ENCODE assay signal across 9 mouse cellular contexts in genomic region chr12:24603266-24603665, GRCm38 (mm10). TPM values are rescaled to one million over a fixed set of nuclear protein-coding genes. Genes with fewer than 3 reads are reported as not detected.
DNase-seq lines count a peak whose midpoint lies in the region; ATAC-seq lines count a peak whose summit lies in the region.
"Had no signal": no experiment of that assay in that cellular context is flagged by ENCODE, and none has a peak within 500 bp of the region (broad histone marks: within the 10 kb centered on the region; RNA-seq: fewer than 3 reads in every experiment).

No protein-coding gene starts in this region.

- H3K27ac ChIP-seq in limb, embryonic 11.5 days (replicated peaks; ENCODE audit: low read depth, low read length) = no peak overlapping the region

- ATAC-seq in limb, embryonic 11.5 days (ENCODE audit: insufficient number of reproducible peaks, low FRiP score, low TSS enrichment, low read depth) = no peak

- H3K27me3 ChIP-seq in limb, embryonic 11.5 days (ENCODE audit: control insufficient read depth, insufficient read depth, low read length) = no peaks in the 10 kb centered on the region

- no peaks in the 10 kb centered on the region for H3K36me3 ChIP-seq in limb, embryonic 11.5 days (ENCODE audit: control insufficient read depth, insufficient read depth, low read length)

- peak; percentile 76 for DNase-seq in layer of hippocampus, adult 11-12 months (ENCODE audit: low spot score)
- DNase-seq in layer of hippocampus, adult 9-10 months (ENCODE audit: low spot score) = no peak
- DNase-seq in c-Kit-negative CD71-positive TER-119-positive erythroid progenitor cells, embryonic 14.5 days (ENCODE audit: low read depth, low spot score) = peak; percentile 51
- DNase-seq in forelimb bud, embryonic 11.5 days (ENCODE audit: low read depth, low spot score) = peak; percentile 69
- peak; percentile 64 for DNase-seq in kidney, adult 11 months
- DNase-seq in limb, embryonic 11.5 days (ENCODE audit: low spot score) = peak; percentile 85
- peak; percentile 30 for DNase-seq in ovary, postnatal 10 days (ENCODE audit: low spot score)
- peak; percentile 60 for DNase-seq in thymus, postnatal 0 days (ENCODE audit: low spot score)

- H3K9ac ChIP-seq in limb, embryonic 11.5 days (ENCODE audit: low read length) = no peak overlapping the region

- 42% methylated on average over 2 of the region's 2 CpGs for WGBS in limb, embryonic 11.5 days

- no peak overlapping the region for H3K4me3 ChIP-seq in limb, embryonic 11.5 days (ENCODE audit: low read depth, low read length)
- H3K4me3 ChIP-seq: myocyte had no signal

- H3K9me3 ChIP-seq in limb, embryonic 11.5 days (ENCODE audit: control insufficient read depth, low read length) = no peaks in the 10 kb centered on the region

- H3K4me2 ChIP-seq in limb, embryonic 11.5 days (ENCODE audit: low read depth, severe bottlenecking) = no peak overlapping the region

- H3K4me1 ChIP-seq in limb, embryonic 11.5 days (ENCODE audit: control insufficient read depth, insufficient read depth, low read length) = no peaks in the 10 kb centered on the region

RNA-seq across cellular contexts. Expression of gene Grhl1, which starts 31.2 kb away (rescaled TPM):
- polyA plus RNA-seq in limb, embryonic 11.5 days (2014; fragmentation: Nextera tagmentation; extraction: Ambion mirVana) = 1.5 and 1.6 TPM in 2 replicates
- 1.5 TPM in 2 replicates for polyA plus RNA-seq in thymus, postnatal 0 days (2015; fragmentation: Nextera tagmentation; extraction: Ambion mirVana)

RNA-seq across cellular contexts. Expression of gene Klf11, which starts 47.8 kb away (rescaled TPM):
- 10.8 and 12.6 TPM in 2 replicates for polyA plus RNA-seq in limb, embryonic 11.5 days (2014; fragmentation: Nextera tagmentation; extraction: Ambion mirVana)
- polyA plus RNA-seq in thymus, postnatal 0 days (2015; fragmentation: Nextera tagmentation; extraction: Ambion mirVana) = 2.8 and 5.2 TPM in 2 replicates
